ENCODE assay signal across 14 mouse cellular contexts in the genomic region with DNA sequence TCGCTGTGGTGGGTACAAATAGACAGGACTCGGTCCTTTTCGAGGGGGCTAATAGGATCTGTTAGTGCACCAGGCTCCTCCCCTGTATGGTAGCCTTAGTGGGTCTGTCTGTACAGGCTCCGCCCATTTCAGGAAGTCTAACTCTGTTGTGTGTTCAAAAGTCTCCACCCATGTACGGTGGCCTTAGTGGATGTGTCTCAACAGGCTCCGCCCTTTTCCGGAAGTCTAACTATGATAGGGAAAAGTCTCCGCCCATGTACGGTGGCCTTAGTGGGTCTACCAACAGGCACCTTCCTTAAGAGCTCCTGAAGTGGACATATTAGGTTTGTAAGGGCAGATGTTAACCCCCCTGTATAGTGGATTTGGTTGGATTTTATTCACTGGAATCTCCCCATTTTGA. TPM values are rescaled to one million over a fixed set of nuclear protein-coding genes. Genes with fewer than 3 reads are reported as not detected.
"Had no signal": no experiment of that assay in that cellular context is flagged by ENCODE, and none has a peak within 500 bp of the region (broad histone marks: within the 10 kb centered on the region; RNA-seq: fewer than 3 reads in every experiment).

No protein-coding gene starts in this region.

RNA-seq across cellular contexts. Expression of gene Mageb2, which starts 18.2 kb away (rescaled TPM):
- polyA plus RNA-seq: neural tube, embryonic 11.5 days; neural tube, embryonic 12.5 days; neural tube, embryonic 13.5 days; neural tube, embryonic 14.5 days; neural tube, embryonic 15.5 days; small intestine, adult 2 months; spleen, adult 2 months; stomach, embryonic 14.5 days; stomach, embryonic 15.5 days; stomach, embryonic 16.5 days; stomach, postnatal 0 days; thymus, adult 2 months; thymus, postnatal 0 days; urinary bladder, adult 2 months had no signal
